Comparison of ENCODE assay signal across 9 mouse cellular contexts in the genomic region with DNA sequence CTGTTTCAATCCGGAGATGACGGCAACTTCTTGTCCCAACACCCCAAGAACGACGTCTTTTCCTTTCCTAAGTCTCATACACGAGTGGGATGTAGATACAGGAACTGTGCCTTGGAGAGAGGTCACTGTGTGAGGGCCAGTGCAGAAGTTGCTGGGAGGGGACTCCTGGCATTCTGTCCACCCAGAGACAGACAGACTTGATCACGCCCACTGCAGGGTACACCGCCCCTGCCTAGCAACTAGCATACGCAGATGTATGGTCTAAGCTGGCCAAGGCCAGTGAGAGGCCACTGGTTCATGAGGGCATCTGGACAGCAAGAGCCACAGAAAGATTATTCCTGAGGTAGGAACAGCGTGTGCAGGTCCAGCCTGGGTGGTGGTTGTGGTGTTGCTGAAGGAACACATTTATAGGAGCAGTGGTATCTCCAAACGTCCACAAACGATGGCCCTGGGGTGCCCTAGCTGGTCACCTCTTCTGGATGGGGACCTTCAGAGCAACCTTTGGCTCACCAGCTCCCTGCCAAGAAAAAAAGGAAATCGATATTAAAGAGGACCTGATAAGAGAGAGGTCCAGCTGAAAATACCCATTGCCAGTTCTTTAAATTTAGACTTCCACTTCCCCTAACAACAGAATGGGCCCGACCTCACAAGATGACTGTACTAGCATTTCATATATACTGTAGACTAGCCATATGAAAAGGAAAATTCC. TPM values are rescaled to one million over a fixed set of nuclear protein-coding genes. Genes with fewer than 3 reads are reported as not detected.
DNase-seq lines count a peak whose midpoint lies in the region; ATAC-seq and TF ChIP-seq lines count a peak whose summit lies in the region.
"Had no signal": no experiment of that assay in that cellular context is flagged by ENCODE, and none has a peak within 500 bp of the region (broad histone marks: within the 10 kb centered on the region; RNA-seq: fewer than 3 reads in every experiment).

No protein-coding gene starts in this region.

- H3K4me3 ChIP-seq in MEL (ENCODE audit: control insufficient read depth in 1 of 2, insufficient read depth in 1 of 2, low read depth in 2 of 2, low read length in 2 of 2), result peak overlapping the region; percentile 40 to 46
- H3K4me3 ChIP-seq in forebrain, embryonic 14.5 days (ENCODE audit: low read depth, low read length), result peak overlapping the region; percentile 42

- TF ChIP-seq POLR2A in MEL (IDR thresholded peaks at IDR 0.05; ENCODE audit: control insufficient read depth in 1 of 2, insufficient read depth in 1 of 2, low read depth in 1 of 2, low read length in 2 of 2, poor library complexity in 1 of 2), result no peak

- peaks cover 0 to 6% of the 10 kb centered on the region in 2 experiments; a peak in 2 of 4 replicates for H3K36me3 ChIP-seq in MEL (ENCODE audit: control insufficient read depth in 1 of 2, insufficient read depth in 2 of 2, low read length in 2 of 2)
- 0 out of 2 replicates have a peak, but pooled peaks cover 8% of the 10 kb centered on the region for H3K36me3 ChIP-seq in forebrain, embryonic 14.5 days (ENCODE audit: control insufficient read depth, insufficient read depth, low read length)

- no peak for TF ChIP-seq RAD21 in MEL (IDR thresholded peaks at IDR 0.05; ENCODE audit: low read depth, low read length)

- 45% methylated on average over 13 of the region's 13 CpGs for WGBS in forebrain, embryonic 14.5 days

- no peak overlapping the region for H3K27ac ChIP-seq in MEL (ENCODE audit: control insufficient read depth, low read depth, low read length)
- H3K27ac ChIP-seq in forebrain, embryonic 14.5 days (ENCODE audit: low read depth, low read length), result no peak overlapping the region

- ATAC-seq in forebrain, embryonic 14.5 days, result peak; percentile 59

- peaks cover 0 to 19% of the 10 kb centered on the region in 2 experiments; a peak in 2 of 4 replicates for H3K4me1 ChIP-seq in MEL (ENCODE audit: control insufficient read depth in 1 of 2, insufficient read depth in 2 of 2, low read length in 2 of 2)
- H3K4me1 ChIP-seq in forebrain, embryonic 14.5 days (ENCODE audit: control insufficient read depth, insufficient read depth, low read length), result 0 out of 2 replicates have a peak, but pooled peaks cover 2% of the 10 kb centered on the region

- no peak; a peak in 1 of 4 replicates for TF ChIP-seq EP300 in MEL (IDR thresholded peaks at IDR 0.05; ENCODE audit: low read depth in 1 of 2, low read length in 2 of 2)

- no peak overlapping the region for H3K9ac ChIP-seq in MEL (ENCODE audit: control insufficient read depth, low read depth, low read length, poor library complexity, severe bottlenecking)
- peak overlapping the region; percentile 63; the same call in 1 of the 2 replicates for H3K9ac ChIP-seq in forebrain, embryonic 14.5 days (ENCODE audit: low read length)

- DNase-seq in embryo, embryonic 10.5 days (ENCODE audit: low spot score), result peak; percentile 31
- no peak for DNase-seq in embryo, embryonic 11 days
- DNase-seq in MEL (ENCODE audit: low read depth, low spot score) (peak; percentile 33), adipocyte (ENCODE audit: low spot score) (no peak)
- DNase-seq in forebrain, embryonic 14.5 days (ENCODE audit: low spot score), result peak; percentile 1
- peak; percentile 18 for DNase-seq in kidney, postnatal 10 days
- peak; percentile 24 for DNase-seq in neural tube, embryonic 10.5 days (ENCODE audit: extremely low spot score, low spot score)
- no peak for DNase-seq in urinary bladder, adult 2 months (ENCODE audit: low spot score)

- H3K4me2 ChIP-seq in forebrain, embryonic 14.5 days (ENCODE audit: low read length), result peak overlapping the region; percentile 68

- no peaks in the 10 kb centered on the region for H3K27me3 ChIP-seq in MEL (ENCODE audit: control insufficient read depth in 1 of 2, insufficient read depth in 2 of 2, low read length in 2 of 2)
- no peaks in the 10 kb centered on the region for H3K27me3 ChIP-seq in forebrain, embryonic 14.5 days (replicated peaks; ENCODE audit: control insufficient read depth, insufficient read depth, low read length)
- H3K27me3 ChIP-seq: CH12.LX had no signal

- no peaks in the 10 kb centered on the region for H3K9me3 ChIP-seq in MEL (replicated peaks; ENCODE audit: insufficient read depth, low read length)
- H3K9me3 ChIP-seq in forebrain, embryonic 14.5 days (replicated peaks; ENCODE audit: control insufficient read depth, low read length), result no peaks in the 10 kb centered on the region

- TF ChIP-seq CTCF in MEL (IDR thresholded peaks at IDR 0.05 in 2 of 3, conservative IDR thresholded peaks at IDR 0.05 in 1 of 3; ENCODE audit: control insufficient read depth in 1 of 3, insufficient read depth in 1 of 3, low read depth in 2 of 3, low read length in 3 of 3, poor library complexity in 1 of 3, severe bottlenecking in 1 of 3), result no peak

- H3K79me2 ChIP-seq in MEL (ENCODE audit: control insufficient read depth, insufficient read depth, low read length, poor library complexity), result no peaks in the 10 kb centered on the region

TF ChIP-seq in MEL, 35 proteins besides CTCF, POLR2A, EP300 and RAD21:
- TF ChIP-seq ETS1 (IDR thresholded peaks at IDR 0.05; ENCODE audit: low read depth, low read length), result 0 out of 2 replicates have a peak, but pooled peaks have one; percentile 17
- TF ChIP-seq GATA1 (IDR thresholded peaks at IDR 0.05; ENCODE audit: low read depth, low read length), result peak; percentile 42; the same call in 1 of the 2 replicates
- TF ChIP-seq MYC (IDR thresholded peaks at IDR 0.05; ENCODE audit: low read depth, low read length), result no peak
TF ChIP-seq in MEL: peak in this region for 2.

RNA-seq across cellular contexts. Expression of a gene that starts 0.6 kb away (rescaled TPM):
- total RNA-seq in MEL (2012; rRNA removed), result not detected in 2 replicates
- under 1 TPM in 1 of 2 experiments, not detected in 1; 0.13 TPM for polyA plus RNA-seq in MEL (2012; ENCODE audit: insufficient read depth in 1 of 2, insufficient read length in 2 of 2, low read depth in 1 of 2, low replicate concordance in 2 of 2, missing spikeins in 1 of 2)
- 0.51 and 0.86 TPM in 2 replicates for polyA plus RNA-seq in forebrain, embryonic 14.5 days (2014; fragmentation: Nextera tagmentation; extraction: Ambion mirVana)
- 0.37 and 0.70 TPM in 2 replicates for polyA plus RNA-seq in urinary bladder, adult 2 months (2012; rRNA removed)

RNA-seq across cellular contexts. Expression of a gene that starts 13.2 kb away (rescaled TPM):
- 0.39 and 0.75 TPM in 2 replicates for total RNA-seq in MEL (2012; rRNA removed)
- polyA plus RNA-seq in MEL (2012; ENCODE audit: insufficient read depth in 1 of 2, insufficient read length in 2 of 2, low read depth in 1 of 2, low replicate concordance in 2 of 2, missing spikeins in 1 of 2), result under 1 TPM in 1 of 2 experiments, not detected in 1; 0.50 TPM
- polyA plus RNA-seq in forebrain, embryonic 14.5 days (2014; fragmentation: Nextera tagmentation; extraction: Ambion mirVana), result 1.3 and 2.1 TPM in 2 replicates
- 5.8 and 6.3 TPM in 2 replicates for polyA plus RNA-seq in urinary bladder, adult 2 months (2012; rRNA removed)

RNA-seq across cellular contexts. Expression of a gene that starts 35.6 kb away (rescaled TPM):
- not detected in 2 replicates for total RNA-seq in MEL (2012; rRNA removed)
- not detected for polyA plus RNA-seq in MEL (2012; ENCODE audit: insufficient read depth in 1 of 2, insufficient read length in 2 of 2, low read depth in 1 of 2, low replicate concordance in 2 of 2, missing spikeins in 1 of 2)
- not detected in 2 replicates for polyA plus RNA-seq in forebrain, embryonic 14.5 days (2014; fragmentation: Nextera tagmentation; extraction: Ambion mirVana)
- polyA plus RNA-seq in urinary bladder, adult 2 months (2012; rRNA removed), result not detected in 2 replicates
- total RNA-seq: CH12.LX had no signal

RNA-seq across cellular contexts. Expression of a gene that starts 57.0 kb away (rescaled TPM):
- 29.4 and 35.6 TPM in 2 replicates for total RNA-seq in MEL (2012; rRNA removed)
- polyA plus RNA-seq in MEL (2012; ENCODE audit: insufficient read depth in 1 of 2, insufficient read length in 2 of 2, low read depth in 1 of 2, low replicate concordance in 2 of 2, missing spikeins in 1 of 2), result 10 to 100 TPM in 1 of 2 experiments, not detected in 1; 51.5 TPM
- 52.5 and 53.6 TPM in 2 replicates for polyA plus RNA-seq in forebrain, embryonic 14.5 days (2014; fragmentation: Nextera tagmentation; extraction: Ambion mirVana)
- 72.4 and 98.7 TPM in 2 replicates for polyA plus RNA-seq in urinary bladder, adult 2 months (2012; rRNA removed)

RNA-seq across cellular contexts. Expression of a gene that starts 57.3 kb away (rescaled TPM):
- total RNA-seq in MEL (2012; rRNA removed), result 27.0 and 27.1 TPM in 2 replicates
- 10 to 100 TPM in 1 of 2 experiments, not detected in 1; 43.6 TPM for polyA plus RNA-seq in MEL (2012; ENCODE audit: insufficient read depth in 1 of 2, insufficient read length in 2 of 2, low read depth in 1 of 2, low replicate concordance in 2 of 2, missing spikeins in 1 of 2)
- 64.3 and 67.7 TPM in 2 replicates for polyA plus RNA-seq in forebrain, embryonic 14.5 days (2014; fragmentation: Nextera tagmentation; extraction: Ambion mirVana)
- polyA plus RNA-seq in urinary bladder, adult 2 months (2012; rRNA removed), result 33.2 and 33.3 TPM in 2 replicates

Comparison
In these comparisons a context has a peak if more than half of its experiments do, and no peak if none do; other contexts are left out.
1. DNase-seq: peak in embryo, embryonic 10.5 days (single experiment), MEL (single experiment), forebrain, embryonic 14.5 days (single experiment), kidney, postnatal 10 days (single experiment) and neural tube, embryonic 10.5 days (single experiment); none in embryo, embryonic 11 days (single experiment), urinary bladder, adult 2 months (single experiment) and adipocyte (single experiment).